Mouse (Mus musculus) lung, adult 2 months (tissue): Measurements from ENCODE around the gene Bmpr1a. TPM values are rescaled to one million over a fixed set of nuclear protein-coding genes. Genes with fewer than 3 reads are reported as not detected.

Source experiments
- DNase-seq: peaks from one replicate; pipeline ENCODE4 v3.0.0; 2022
- H3K4me1 ChIP-seq: fragments of 200-500 bp; 2 replicates; pipeline ENCODE4 v1.6.1; 2011; ENCODE audit warnings: low read length; ENCODE audit not compliant: control insufficient read depth, insufficient read depth
- H3K4me3 ChIP-seq: fragments of 200-500 bp; replicated peaks from 2 replicates; pipeline ENCODE3; 2011; ENCODE audit warnings: low read depth, mild to moderate bottlenecking, control low read depth, low read length; ENCODE audit errors: extremely low read depth
- CTCF ChIP-seq: fragments of 200-500 bp; IDR thresholded peaks from 2 replicates; pipeline ENCODE4 v1.5.1; 2011; ENCODE audit warnings: mild to moderate bottlenecking, low read length, control low read depth; ENCODE audit not compliant: insufficient read depth
- POLR2A ChIP-seq: fragments of 200-500 bp; IDR thresholded peaks from 2 replicates; pipeline ENCODE4 v1.6.1; 2011; ENCODE audit warnings: low read depth, mild to moderate bottlenecking, control low read depth, low read length, borderline replicate concordance; ENCODE audit errors: extremely low read depth
- WGBS: fragments of 180-500 bp; shearing (Covaris S2); methylation state at CpG from one replicate; pipeline ENCODE4 v1.1.7; 2018; 5-methylcytosine and 5-hydroxymethylcytosine counted together
- polyA plus RNA-seq: library from polyadenylated mRNA; depleted of rRNA; stranded (reverse); fragments of >200 nt; gene quantifications from 2 replicates; pipeline ENCODE4 v1.2.3, GENCODE M21; 2012

Gene Bmpr1a
- polyA plus RNA-seq, 1 experiment = 15.3 TPM

- H3K4me1 ChIP-seq = peaks cover 6% of the 10 kb centered on the region
- TF ChIP-seq CTCF = no peak
- no peak for TF ChIP-seq POLR2A
- DNase-seq = no peak
- H3K4me3 ChIP-seq = no peak overlapping the region
- 37% methylated on average over 4 of the region's 4 CpGs for WGBS
These were observed 5.2 kb upstream of the Bmpr1a start for GRCm38 (mm10) chr14:34508187-34508840.

- no peak for DNase-seq
- Histone ChIP-seq H3K4me1 (peaks cover 6% of the 10 kb centered on the region), H3K4me3 (no peak overlapping the region)
- WGBS = 62% methylated on average over 7 of the region's 7 CpGs
- TF ChIP-seq POLR2A = no peak
These were observed 2.2 kb upstream of the Bmpr1a start for GRCm38 (mm10) chr14:34505309-34505708.

GRCm38 (mm10) chr14:34504377-34504776 lies 1.2 kb upstream of the Bmpr1a start:
- H3K4me1 ChIP-seq = peaks cover 12% of the 10 kb centered on the region
- no peak for TF ChIP-seq POLR2A
- no peak for TF ChIP-seq CTCF
- H3K4me3 ChIP-seq = no peak overlapping the region
- 72% methylated on average over 5 of the region's 5 CpGs for WGBS
- DNase-seq = no peak

- Histone ChIP-seq H3K4me1 (peaks cover 9% of the 10 kb centered on the region), H3K4me3 (no peak overlapping the region)
- TF ChIP-seq POLR2A (no peak), CTCF (no peak)
- 53% methylated on average over 6 of the region's 6 CpGs for WGBS
- no peak for DNase-seq
These were observed 618 bp upstream of the Bmpr1a start for GRCm38 (mm10) chr14:34503759-34504158.

- WGBS = under 1% methylated on average over 91 of the region's 115 CpGs
- TF ChIP-seq CTCF = no peak
- TF ChIP-seq POLR2A = 0 out of 2 replicates have a peak, but pooled peaks have one; percentile 16
- Histone ChIP-seq H3K4me3 (peak overlapping the region; percentile 79), H3K4me1 (peaks cover 6% of the 10 kb centered on the region)
- DNase-seq = peak; percentile 82
These were observed 441 bp downstream of the Bmpr1a start for GRCm38 (mm10) chr14:34502475-34503324.

GRCm38 (mm10) chr14:34501804-34502474 lies 1.2 kb downstream of the Bmpr1a start:
- TF ChIP-seq POLR2A (peak; percentile 21; the same call in 1 of the 2 replicates), CTCF (no peak)
- under 1% methylated on average over 77 of the region's 77 CpGs for WGBS
- Histone ChIP-seq H3K4me1 (peaks cover 10% of the 10 kb centered on the region), H3K4me3 (peak overlapping the region; percentile 79)
- DNase-seq = peak; percentile 65

- no peak for DNase-seq
- H3K4me3 ChIP-seq = peak overlapping the region; percentile 79
- peaks cover 10% of the 10 kb centered on the region for H3K4me1 ChIP-seq
- whole genome bisulfite sequencing = 1% methylated on average over 16 of the region's 16 CpGs
- no peak for TF ChIP-seq POLR2A
- no peak for TF ChIP-seq CTCF
These were observed 1.7 kb downstream of the Bmpr1a start for GRCm38 (mm10) chr14:34501447-34501803.

- H3K4me3 ChIP-seq = no peak overlapping the region
- H3K4me1 ChIP-seq = peaks cover 14% of the 10 kb centered on the region
- no peak for DNase-seq
- 12% methylated on average over 4 of the region's 4 CpGs for WGBS
- no peak for TF ChIP-seq POLR2A
- no peak for TF ChIP-seq CTCF
These were observed 2.8 kb downstream of the Bmpr1a start for GRCm38 (mm10) chr14:34500309-34500708.

GRCm38 (mm10) chr14:34499664-34500063 lies 3.5 kb downstream of the Bmpr1a start:
- Histone ChIP-seq H3K4me1 (peaks cover 14% of the 10 kb centered on the region), H3K4me3 (no peak overlapping the region)
- WGBS = 57% methylated on average over 4 of the region's 4 CpGs

More at GRCm38 (mm10) chr14:34499664-34500063, 3.5 kb downstream of the Bmpr1a start:
- no peak for DNase-seq
- no peak for TF ChIP-seq CTCF
- TF ChIP-seq POLR2A = no peak
